In the genomic region with DNA sequence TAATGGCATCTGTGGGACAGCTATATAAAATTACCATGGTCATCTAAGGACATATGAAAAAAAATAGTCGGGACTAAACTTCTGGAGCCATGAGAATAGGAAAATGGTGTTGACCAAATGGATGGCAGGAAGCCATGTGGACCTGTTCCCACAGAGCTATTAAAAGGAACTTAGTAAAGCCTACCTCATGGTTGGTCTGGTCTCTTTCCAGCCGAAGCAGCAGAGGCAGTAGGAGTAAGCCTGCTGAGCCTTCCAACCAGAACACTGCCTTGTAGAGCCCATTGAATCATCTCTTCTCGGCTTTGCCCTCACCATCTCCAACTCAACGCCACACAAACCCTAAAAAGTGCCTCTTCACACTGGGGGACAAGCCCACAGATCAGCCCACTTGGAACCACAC, we compare ENCODE assay signal across 15 mouse cellular contexts. TPM values are rescaled to one million over a fixed set of nuclear protein-coding genes. Genes with fewer than 3 reads are reported as not detected.
DNase-seq lines count a peak whose midpoint lies in the region; ATAC-seq and TF ChIP-seq lines count a peak whose summit lies in the region.
"Had no signal": no experiment of that assay in that cellular context is flagged by ENCODE, and none has a peak within 500 bp of the region (broad histone marks: within the 10 kb centered on the region; RNA-seq: fewer than 3 reads in every experiment).

No protein-coding gene starts in this region.

- TF ChIP-seq POLR2A in cerebellum, adult 2 months (IDR thresholded peaks at IDR 0.05; ENCODE audit: borderline replicate concordance, insufficient read depth, low read length) = no peak
- TF ChIP-seq POLR2A in liver, adult 2 months (IDR thresholded peaks at IDR 0.05; ENCODE audit: extremely low read depth, insufficient read depth, low read length) = no peak

- H3K27me3 ChIP-seq in cerebellum, adult 2 months (ENCODE audit: control insufficient read depth, insufficient read depth, low read length) = no peaks in the 10 kb centered on the region
- no peaks in the 10 kb centered on the region for H3K27me3 ChIP-seq in liver, adult 2 months (ENCODE audit: control insufficient read depth, insufficient read depth, low read length)
- H3K27me3 ChIP-seq in midbrain, embryonic 15.5 days (replicated peaks) = no peaks in the 10 kb centered on the region

- no peak overlapping the region for H3K4me2 ChIP-seq in midbrain, embryonic 15.5 days

- no peaks in the 10 kb centered on the region for H3K9me3 ChIP-seq in midbrain, embryonic 15.5 days

- no peak for TF ChIP-seq CTCF in cerebellum, adult 2 months (IDR thresholded peaks at IDR 0.05; ENCODE audit: borderline replicate concordance, insufficient read depth, low read depth, low read length)
- no peak for TF ChIP-seq CTCF in liver, adult 2 months (IDR thresholded peaks at IDR 0.05; ENCODE audit: low read depth, low read length)

- DNase-seq in cerebellum, adult 2 months = peak; percentile 10 to 49
- peak; percentile 43 for DNase-seq in liver, adult 2 months (ENCODE audit: extremely low read depth, low read depth, low spot score)
- no peak for DNase-seq in liver
- peak; percentile 20 to 67 for DNase-seq in layer of hippocampus, adult 18-20 months (ENCODE audit: low spot score in 2 of 2)
- peak; percentile 37 for DNase-seq in right cerebral cortex, postnatal 25 days
- no peak for DNase-seq in testis, postnatal 14 days (ENCODE audit: low spot score)
- DNase-seq: adrenal gland, postnatal 25 days; lung, adult 2 months had no signal

- no peak overlapping the region for H3K4me3 ChIP-seq in cerebellum, adult 2 months (replicated peaks; ENCODE audit: insufficient read depth, low read depth, low read length)
- H3K4me3 ChIP-seq in liver, adult 2 months (ENCODE audit: insufficient read depth, low read depth, low read length) = no peak overlapping the region
- no peak overlapping the region for H3K4me3 ChIP-seq in midbrain, embryonic 15.5 days

- H3K27ac ChIP-seq in cerebellum, adult 2 months (ENCODE audit: insufficient read depth, low read length) = no peak overlapping the region
- H3K27ac ChIP-seq in liver, adult 2 months (replicated peaks; ENCODE audit: insufficient read depth, low read depth, low read length) = no peak overlapping the region
- H3K27ac ChIP-seq in midbrain, embryonic 15.5 days = no peak overlapping the region

- no peaks in the 10 kb centered on the region for H3K36me3 ChIP-seq in liver, adult 2 months (ENCODE audit: control insufficient read depth, insufficient read depth, low read length)
- no peaks in the 10 kb centered on the region for H3K36me3 ChIP-seq in midbrain, embryonic 15.5 days (replicated peaks)

- 16% methylated on average over 4 of the region's 4 CpGs for WGBS in cerebellum, adult 2 months
- 53% methylated on average over 4 of the region's 4 CpGs for WGBS in liver, adult 2 months
- WGBS in midbrain, embryonic 15.5 days = 79% methylated on average over 4 of the region's 4 CpGs

- no peaks in the 10 kb centered on the region for H3K79me2 ChIP-seq in liver, adult 2 months (ENCODE audit: control insufficient read depth, insufficient read depth, low read length)

- ATAC-seq in cerebellum, adult (ENCODE audit: insufficient number of reproducible peaks, low FRiP score, low TSS enrichment) = no peak
- no peak for ATAC-seq in midbrain, embryonic 15.5 days (replicated peaks)
- ATAC-seq: forebrain, embryonic 14.5 days; midbrain, embryonic 16.5 days had no signal

- no peak overlapping the region for H3K9ac ChIP-seq in liver, adult 2 months (ENCODE audit: low read depth, low read length)
- H3K9ac ChIP-seq in midbrain, embryonic 15.5 days = no peak overlapping the region

- H3K4me1 ChIP-seq in cerebellum, adult 2 months (ENCODE audit: control insufficient read depth, insufficient read depth, low read length) = no peaks in the 10 kb centered on the region; the same call in none of the 2 replicates
- peaks cover 12% of the 10 kb centered on the region for H3K4me1 ChIP-seq in liver, adult 2 months (ENCODE audit: control insufficient read depth, insufficient read depth, low read length)
- H3K4me1 ChIP-seq in midbrain, embryonic 15.5 days = no peaks in the 10 kb centered on the region

RNA-seq across cellular contexts. Expression of gene Gldn, which starts 15.0 kb away (rescaled TPM):
- polyA plus RNA-seq in cerebellum, adult 2 months (2012; rRNA removed) = 0.28 and 0.32 TPM in 2 replicates
- total RNA-seq in liver, adult 2 months (2014; rRNA removed) = not detected in 2 replicates
- polyA plus RNA-seq in liver, adult 2 months (2012; rRNA removed) = not detected in 2 replicates
- 1 to 10 TPM; 1.1 to 1.2 TPM for total RNA-seq in layer of hippocampus, adult 18-20 months (2021)
- polyA plus RNA-seq in midbrain, embryonic 15.5 days (2015; fragmentation: Nextera tagmentation; extraction: Ambion mirVana) = 0.17 and 0.18 TPM in 2 replicates
- total RNA-seq: MEL had no signal

RNA-seq across cellular contexts. Expression of gene Cyp19a1, which starts 33.3 kb away (rescaled TPM):
- polyA plus RNA-seq in cerebellum, adult 2 months (2012; rRNA removed) = not detected in 2 replicates
- not detected in 2 replicates for total RNA-seq in liver, adult 2 months (2014; rRNA removed)
- polyA plus RNA-seq in liver, adult 2 months (2012; rRNA removed) = not detected in 2 replicates
- total RNA-seq in layer of hippocampus, adult 18-20 months (2021) = under 1 TPM in 1 of 2 experiments, not detected in 1; 0.12 TPM
- 0.11 TPM in 1 of 2 replicates, not detected in the other for polyA plus RNA-seq in midbrain, embryonic 15.5 days (2015; fragmentation: Nextera tagmentation; extraction: Ambion mirVana)
- total RNA-seq: adrenal gland, postnatal 25 days; MEL had no signal
- polyA plus RNA-seq: embryonic facial prominence, embryonic 11.5 days; hindbrain, embryonic 11.5 days; lung, adult 2 months had no signal

Comparison
In these comparisons a context has a peak if more than half of its experiments do, and no peak if none do; other contexts are left out.
1. DNase-seq: peak in cerebellum, adult 2 months (2 of 2), liver, adult 2 months (single experiment), layer of hippocampus, adult 18-20 months (2 of 2) and right cerebral cortex, postnatal 25 days (single experiment); none in liver (single experiment) and testis, postnatal 14 days (single experiment).